Mouse (Mus musculus) neural tube, embryonic 11.5 days (tissue): Measurements from ENCODE around the gene Mapk3. TPM values are rescaled to one million over a fixed set of nuclear protein-coding genes. Genes with fewer than 3 reads are reported as not detected.

Source experiments
- ATAC-seq: fragments of 200-750 bp; cut with Nextera tagmentation; 2 replicates; pipeline ENCODE4 v1.8.0; 2017; ENCODE audit warnings: moderate number of reproducible peaks, mild to moderate bottlenecking, moderate TSS enrichment, moderate library complexity; ENCODE audit not compliant: insufficient read depth, low FRiP score, low TSS enrichment
- DNase-seq: peaks from one replicate; pipeline ENCODE4 v3.0.0-alpha.2; 2015; ENCODE audit warnings: low spot score
- H3K27ac ChIP-seq: fragments of 300-500 bp; sonication (generic); 2 replicates; pipeline ENCODE4 v1.5.1; 2014; ENCODE audit warnings: low read depth, mild to moderate bottlenecking, low read length
- H3K27me3 ChIP-seq: fragments of 300-500 bp; sonication (generic); 2 replicates; pipeline ENCODE4 v1.6.1; 2014; ENCODE audit warnings: mild to moderate bottlenecking, low read length, mixed read lengths; ENCODE audit not compliant: control insufficient read depth, insufficient read depth
- H3K36me3 ChIP-seq: fragments of 300-500 bp; sonication (generic); 2 replicates; pipeline ENCODE4 v1.6.1; 2014; ENCODE audit warnings: mild to moderate bottlenecking, low read length, moderate library complexity, mixed read lengths; ENCODE audit not compliant: control insufficient read depth, insufficient read depth
- H3K4me1 ChIP-seq: fragments of 300-500 bp; sonication (generic); 2 replicates; pipeline ENCODE4 v1.6.1; 2014; ENCODE audit warnings: low read length, mixed read lengths; ENCODE audit not compliant: control insufficient read depth, insufficient read depth
- H3K4me2 ChIP-seq: fragments of 300-500 bp; sonication (generic); 2 replicates; pipeline ENCODE4 v1.6.1; 2014; ENCODE audit warnings: low read depth, mild to moderate bottlenecking, moderate library complexity
- H3K4me3 ChIP-seq: fragments of 300-500 bp; sonication (generic); 2 replicates; pipeline ENCODE4 v1.5.1; 2014; ENCODE audit warnings: low read depth, low read length
- H3K9ac ChIP-seq: fragments of 300-500 bp; sonication (generic); 2 replicates; pipeline ENCODE4 v1.6.1; 2014; ENCODE audit warnings: mild to moderate bottlenecking, low read length
- H3K9me3 ChIP-seq: fragments of 300-500 bp; sonication (generic); 2 replicates; pipeline ENCODE4 v1.6.1; 2016; ENCODE audit warnings: low read length; ENCODE audit not compliant: control insufficient read depth
- WGBS: fragments of 180-500 bp; shearing (Covaris S2); extraction: QIAGEN DNeasy Blood & Tissue Kit; methylation state at CpG from one replicate; pipeline ENCODE4 v1.1.7; 2014; 5-methylcytosine and 5-hydroxymethylcytosine counted together
- polyA plus RNA-seq: library from polyadenylated mRNA; unstranded; fragments of >200 nt; fragmentation: Nextera tagmentation; extraction: Ambion mirVana; gene quantifications from 2 replicates; pipeline ENCODE4 v1.2.1, GENCODE M21; 2014

Mapk3 gene
- polyA plus RNA-seq, 1 experiment from 2014 or later, result 55.3 TPM

GRCm38 (mm10) chr7:126784469-126784868 is 25.1 kb downstream of the Mapk3 start:
- no peak overlapping the region for H3K27ac ChIP-seq
- no peaks in the 10 kb centered on the region for H3K27me3 ChIP-seq
- 80% methylated on average over 7 of the region's 7 CpGs for WGBS
- H3K9ac ChIP-seq, result no peak overlapping the region
- no peak for ATAC-seq
- no peak overlapping the region for H3K4me2 ChIP-seq
- H3K4me1 ChIP-seq, result peaks cover 12% of the 10 kb centered on the region
- no peaks in the 10 kb centered on the region for H3K9me3 ChIP-seq
- H3K4me3 ChIP-seq, result no peak overlapping the region
- no peak for DNase-seq
- H3K36me3 ChIP-seq, result peaks cover 20% of the 10 kb centered on the region

GRCm38 (mm10) chr7:126785056-126785455 is 25.7 kb downstream of the Mapk3 start:
- H3K4me2 ChIP-seq, result no peak overlapping the region
- ATAC-seq, result no peak
- no peaks in the 10 kb centered on the region for H3K27me3 ChIP-seq
- H3K27ac ChIP-seq, result no peak overlapping the region
- H3K9me3 ChIP-seq, result no peaks in the 10 kb centered on the region
- DNase-seq, result no peak
- H3K36me3 ChIP-seq, result peaks cover 22% of the 10 kb centered on the region
- H3K4me3 ChIP-seq, result no peak overlapping the region
- H3K4me1 ChIP-seq, result peaks cover 9% of the 10 kb centered on the region
- H3K9ac ChIP-seq, result no peak overlapping the region
- 62% methylated on average over 4 of the region's 4 CpGs for WGBS

GRCm38 (mm10) chr7:126786142-126786541 is 26.7 kb downstream of the Mapk3 start:
- WGBS, result 92% methylated on average over 14 of the region's 14 CpGs
- peaks cover 11% of the 10 kb centered on the region for H3K4me1 ChIP-seq
- no peaks in the 10 kb centered on the region for H3K27me3 ChIP-seq
- no peak overlapping the region for H3K27ac ChIP-seq
- H3K4me2 ChIP-seq, result no peak overlapping the region
- no peaks in the 10 kb centered on the region for H3K9me3 ChIP-seq
- no peak overlapping the region for H3K9ac ChIP-seq
- peaks cover 22% of the 10 kb centered on the region for H3K36me3 ChIP-seq
- DNase-seq (no peak), ATAC-seq (no peak)
- H3K4me3 ChIP-seq, result no peak overlapping the region

GRCm38 (mm10) chr7:126789141-126789540 is 29.7 kb downstream of the Mapk3 start:
- no peaks in the 10 kb centered on the region for H3K27me3 ChIP-seq
- H3K9me3 ChIP-seq, result no peaks in the 10 kb centered on the region
- H3K27ac ChIP-seq, result no peak overlapping the region
- 93% methylated on average over 4 of the region's 4 CpGs for WGBS
- no peak overlapping the region for H3K4me3 ChIP-seq
- no peak for DNase-seq
- H3K4me1 ChIP-seq, result peaks cover 7% of the 10 kb centered on the region; the same call in 1 of the 2 replicates
- peaks cover 22% of the 10 kb centered on the region for H3K36me3 ChIP-seq
- no peak overlapping the region for H3K4me2 ChIP-seq
- no peak for ATAC-seq
- H3K9ac ChIP-seq, result no peak overlapping the region

- ATAC-seq, result peak; percentile 93
- Histone ChIP-seq H3K27ac (peak within 1 kb of the TSS; percentile 89), H3K4me2 (peak within 1 kb of the TSS; percentile 72), H3K4me1 (peaks cover 7% of the 10 kb centered on the region; the same call in 1 of the 2 replicates), H3K36me3 (peaks cover 22% of the 10 kb centered on the region), H3K9me3 (no peaks in the 10 kb centered on the region), H3K27me3 (no peaks in the 10 kb centered on the region), H3K9ac (peak within 1 kb of the TSS; percentile 92), H3K4me3 (peak within 1 kb of the TSS; percentile 87)
- WGBS, result under 1% methylated on average over 73 of the region's 83 CpGs
- DNase-seq, result peak; percentile 100
Observed at GRCm38 (mm10) chr7:126791851-126792720, 32.7 kb downstream of the Mapk3 start, which contains the start of gene Ppp4c. Gene Ppp4c, minus strand, starts transcription at chr7:126792496.

- peaks cover 22% of the 10 kb centered on the region for H3K36me3 ChIP-seq
- H3K4me3 ChIP-seq, result peak overlapping the region; percentile 87
- 28% methylated on average over 11 of the region's 11 CpGs for WGBS
- peak overlapping the region; percentile 27 for H3K9ac ChIP-seq
- peak overlapping the region; percentile 59 for H3K4me2 ChIP-seq
- DNase-seq (no peak), ATAC-seq (0 out of 2 replicates have a peak, but pooled peaks have one; percentile 37)
- H3K27me3 ChIP-seq, result no peaks in the 10 kb centered on the region
- peak overlapping the region; percentile 89; the same call in 1 of the 2 replicates for H3K27ac ChIP-seq
- H3K9me3 ChIP-seq, result no peaks in the 10 kb centered on the region
- peaks cover 14% of the 10 kb centered on the region for H3K4me1 ChIP-seq
Observed at GRCm38 (mm10) chr7:126792721-126793443, 33.5 kb downstream of the Mapk3 start.

GRCm38 (mm10) chr7:126793456-126794270 is 34.3 kb downstream of the Mapk3 start:
- WGBS, result 75% methylated on average over 4 of the region's 4 CpGs
- H3K4me3 ChIP-seq, result no peak overlapping the region
- no peaks in the 10 kb centered on the region for H3K27me3 ChIP-seq
- H3K9me3 ChIP-seq, result no peaks in the 10 kb centered on the region
- no peak overlapping the region for H3K9ac ChIP-seq
- ATAC-seq (no peak), DNase-seq (no peak)
- H3K4me1 ChIP-seq, result peaks cover 18% of the 10 kb centered on the region
- no peak overlapping the region for H3K27ac ChIP-seq
- H3K36me3 ChIP-seq, result peaks cover 19% of the 10 kb centered on the region
- H3K4me2 ChIP-seq, result no peak overlapping the region

- peaks cover 15% of the 10 kb centered on the region for H3K36me3 ChIP-seq
- 77% methylated on average over 4 of the region's 4 CpGs for WGBS
Observed at GRCm38 (mm10) chr7:126794271-126794605, 34.8 kb downstream of the Mapk3 start.

More at GRCm38 (mm10) chr7:126794271-126794605, 34.8 kb downstream of the Mapk3 start:
- no peak overlapping the region for H3K27ac ChIP-seq
- H3K4me3 ChIP-seq, result no peak overlapping the region
- no peak overlapping the region for H3K4me2 ChIP-seq
- no peaks in the 10 kb centered on the region for H3K27me3 ChIP-seq
- ATAC-seq (no peak), DNase-seq (no peak)
- no peak overlapping the region for H3K9ac ChIP-seq
- no peaks in the 10 kb centered on the region for H3K9me3 ChIP-seq
- H3K4me1 ChIP-seq, result peaks cover 18% of the 10 kb centered on the region
